Comparison of ENCODE assay signal across 9 mouse cellular contexts in the genomic region with DNA sequence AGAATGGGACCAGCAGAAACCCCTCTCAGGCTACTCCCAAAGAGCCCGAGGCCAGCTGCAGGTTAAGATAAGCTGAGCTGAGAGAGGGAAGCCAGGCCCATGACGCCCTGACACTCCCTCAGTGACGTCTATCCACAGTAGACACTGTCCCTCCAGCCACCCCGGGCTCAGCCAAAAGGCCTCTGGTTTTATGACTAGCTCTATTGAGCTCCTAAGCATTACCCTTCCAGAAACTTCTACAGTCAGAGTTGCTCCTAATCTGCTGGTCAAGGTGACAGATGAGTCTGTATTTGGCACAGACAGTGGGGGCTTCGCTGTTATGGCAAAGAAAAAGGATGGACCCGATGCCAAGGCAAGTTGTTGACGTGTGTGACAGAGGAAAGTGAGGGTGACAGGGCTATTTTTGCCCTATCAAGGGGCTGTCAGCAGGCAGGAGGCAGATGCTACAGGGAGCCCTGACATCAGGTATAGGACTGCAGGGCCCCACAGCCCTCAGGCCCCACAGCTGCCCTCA.
DNase-seq lines count a peak whose midpoint lies in the region; ATAC-seq and TF ChIP-seq lines count a peak whose summit lies in the region.
"Had no signal": no experiment of that assay in that cellular context is flagged by ENCODE, and none has a peak within 500 bp of the region (broad histone marks: within the 10 kb centered on the region; RNA-seq: fewer than 3 reads in every experiment).

No protein-coding gene starts in this region.

- DNase-seq in kidney, adult 2 months: no peak
- no peak for DNase-seq in kidney, postnatal 14 days
- peak; percentile 87 for DNase-seq in heart, postnatal 4 days
- no peak for DNase-seq in adrenal gland, postnatal 25 days
- no peak for DNase-seq in embryo, embryonic 10.5 days (ENCODE audit: low spot score)
- no peak for DNase-seq in ovary, postnatal 14 days (ENCODE audit: low spot score)

- no peak for TF ChIP-seq CTCF in kidney, adult 2 months (conservative IDR thresholded peaks at IDR 0.05; ENCODE audit: insufficient read depth, insufficient read length, low read depth, low read length)

- no peaks in the 10 kb centered on the region for H3K36me3 ChIP-seq in kidney, adult 2 months (ENCODE audit: control insufficient read depth, insufficient read depth, low read length)
- H3K36me3 ChIP-seq: embryonic facial prominence, embryonic 13.5 days had no signal

- no peak for TF ChIP-seq POLR2A in kidney, adult 2 months (IDR thresholded peaks at IDR 0.05; ENCODE audit: low read depth, low read length)

- peaks cover 10% of the 10 kb centered on the region for H3K4me1 ChIP-seq in kidney, adult 2 months (ENCODE audit: control insufficient read depth, insufficient read depth, low read length)
- H3K4me1 ChIP-seq: embryonic facial prominence, embryonic 13.5 days had no signal

- ATAC-seq in erythroblast, adult 5-6 weeks (replicated peaks; ENCODE audit: low FRiP score, poor library complexity, severe bottlenecking): peak; percentile 86
- ATAC-seq in neutrophil, adult 5-6 weeks (ENCODE audit: extremely low read depth, insufficient number of reproducible peaks, low FRiP score, poor library complexity, severe bottlenecking): peak; percentile 20; the same call in 1 of the 2 replicates

- H3K27me3 ChIP-seq in kidney, adult 2 months (replicated peaks; ENCODE audit: control insufficient read depth, insufficient read depth, low read length): no peaks in the 10 kb centered on the region
- H3K27me3 ChIP-seq: embryonic facial prominence, embryonic 13.5 days had no signal

- H3K27ac ChIP-seq in kidney, adult 2 months (ENCODE audit: insufficient read depth, low read depth, low read length): peak overlapping the region; percentile 12; the same call in 1 of the 2 replicates
- H3K27ac ChIP-seq: embryonic facial prominence, embryonic 13.5 days had no signal

- no peak overlapping the region for H3K4me3 ChIP-seq in kidney, adult 2 months (ENCODE audit: insufficient read depth, low read depth, low read length)
- H3K4me3 ChIP-seq: embryonic facial prominence, embryonic 13.5 days had no signal

- 52% methylated on average over 7 of the region's 7 CpGs for WGBS in kidney, adult 2 months
